10 mouse cellular contexts compared by ENCODE assay signal in the genomic region with DNA sequence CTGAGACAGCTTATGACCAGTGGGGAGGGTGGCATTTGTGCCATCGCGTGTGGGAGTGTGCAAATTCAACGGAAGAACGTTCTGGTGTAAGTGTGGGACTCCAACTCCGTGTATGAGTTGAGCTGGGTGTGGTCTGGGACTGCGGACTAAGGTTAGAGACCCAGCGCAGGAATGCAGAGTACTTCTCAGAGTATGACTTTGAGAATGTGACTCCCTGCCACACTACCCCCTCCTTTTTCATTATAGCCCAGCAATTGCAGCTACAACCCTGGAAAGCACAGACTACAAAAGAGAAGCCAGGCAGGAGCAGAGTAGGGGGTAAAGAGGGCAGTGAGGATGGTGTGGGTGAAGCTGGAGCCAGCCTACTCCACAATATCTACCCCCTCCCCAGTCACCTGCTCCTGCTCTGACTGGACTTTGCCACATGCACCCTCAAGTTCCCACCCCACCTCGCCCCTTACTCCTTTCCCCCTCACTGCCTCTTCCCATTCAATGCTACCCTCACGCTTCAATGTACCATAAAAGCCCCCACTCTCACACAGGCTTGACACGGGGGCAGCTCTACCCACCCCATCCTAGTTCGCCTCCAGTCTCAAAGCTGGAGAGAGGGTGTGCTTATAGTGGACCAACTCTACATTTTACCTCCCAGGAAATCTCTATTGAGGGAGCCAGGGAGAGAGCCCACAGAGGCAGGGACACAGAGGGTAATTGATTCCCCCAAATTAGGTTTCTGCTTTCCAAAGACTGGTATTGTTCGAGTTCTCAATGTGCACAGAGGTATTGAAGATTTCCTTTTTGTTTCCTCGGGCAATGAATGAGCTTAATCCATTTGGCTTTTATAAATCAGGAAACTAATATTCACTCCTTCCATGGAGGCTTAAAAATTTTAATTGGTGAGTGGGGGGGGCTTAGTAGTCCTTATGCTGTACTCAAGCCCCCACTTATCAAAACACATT. TPM values are rescaled to one million over a fixed set of nuclear protein-coding genes. Genes with fewer than 3 reads are reported as not detected.
DNase-seq lines count a peak whose midpoint lies in the region; ATAC-seq and TF ChIP-seq lines count a peak whose summit lies in the region.
"Had no signal": no experiment of that assay in that cellular context is flagged by ENCODE, and none has a peak within 500 bp of the region (broad histone marks: within the 10 kb centered on the region; RNA-seq: fewer than 3 reads in every experiment).

No protein-coding gene starts in this region.

- H3K4me2 ChIP-seq in heart, embryonic 15.5 days: peak overlapping the region; percentile 96
- H3K4me2 ChIP-seq in forebrain, postnatal 0 days (ENCODE audit: low read depth): peak overlapping the region; percentile 88
- peak overlapping the region; percentile 99 for H3K4me2 ChIP-seq in midbrain, embryonic 11.5 days

- no peak for TF ChIP-seq CTCF in brain, embryonic 14.5 days (IDR thresholded peaks at IDR 0.05; ENCODE audit: borderline replicate concordance, extremely low read depth, insufficient read depth, insufficient read length)
- TF ChIP-seq CTCF in forebrain, postnatal 0 days (IDR thresholded peaks at IDR 0.05; ENCODE audit: low read depth): no peak

- H3K9me3 ChIP-seq in heart, embryonic 15.5 days (replicated peaks): no peaks in the 10 kb centered on the region
- no peaks in the 10 kb centered on the region for H3K9me3 ChIP-seq in forebrain, postnatal 0 days (ENCODE audit: low read length)
- H3K9me3 ChIP-seq in midbrain, embryonic 11.5 days (ENCODE audit: control insufficient read depth, low read length): no peaks in the 10 kb centered on the region

- no peak overlapping the region for H3K9ac ChIP-seq in heart, embryonic 15.5 days
- H3K9ac ChIP-seq in forebrain, postnatal 0 days: peak overlapping the region; percentile 78
- peak overlapping the region; percentile 93 for H3K9ac ChIP-seq in midbrain, embryonic 11.5 days (ENCODE audit: low read length)

- no peak for TF ChIP-seq POLR2A in brain, embryonic 14.5 days (IDR thresholded peaks at IDR 0.05; ENCODE audit: borderline replicate concordance, extremely low read depth, insufficient read depth, insufficient read length, poor library complexity, severe bottlenecking)

- peak overlapping the region; percentile 62 for H3K4me3 ChIP-seq in heart, embryonic 15.5 days
- peak overlapping the region; percentile 64 for H3K4me3 ChIP-seq in forebrain, postnatal 0 days (ENCODE audit: low read depth, low read length)
- H3K4me3 ChIP-seq in midbrain, embryonic 11.5 days (ENCODE audit: low read depth, low read length): peak overlapping the region; percentile 75

- H3K36me3 ChIP-seq in heart, embryonic 15.5 days: no peaks in the 10 kb centered on the region
- H3K36me3 ChIP-seq in forebrain, postnatal 0 days (ENCODE audit: insufficient read depth): no peaks in the 10 kb centered on the region
- no peaks in the 10 kb centered on the region for H3K36me3 ChIP-seq in midbrain, embryonic 11.5 days (ENCODE audit: control insufficient read depth, insufficient read depth, low read length)

- WGBS in heart, embryonic 15.5 days: 30% methylated on average over 13 of the region's 13 CpGs
- 3% methylated on average over 13 of the region's 13 CpGs for WGBS in forebrain, postnatal 0 days
- WGBS in midbrain, embryonic 11.5 days: 9% methylated on average over 13 of the region's 13 CpGs

- peaks cover 14% of the 10 kb centered on the region for H3K4me1 ChIP-seq in heart, embryonic 15.5 days (replicated peaks)
- peaks cover 6% of the 10 kb centered on the region for H3K4me1 ChIP-seq in forebrain, postnatal 0 days (ENCODE audit: insufficient read depth)
- peaks cover 43% of the 10 kb centered on the region for H3K4me1 ChIP-seq in midbrain, embryonic 11.5 days (ENCODE audit: control insufficient read depth, insufficient read depth, low read length)

- no peak for DNase-seq in heart, postnatal 4 days
- peak; percentile 91 for DNase-seq in brain, embryonic 14.5 days (ENCODE audit: low read depth)
- DNase-seq in forebrain, postnatal 0 days: no peak
- DNase-seq in midbrain, embryonic 11.5 days (ENCODE audit: low spot score, missing footprints): no peak
- no peak for DNase-seq in urinary bladder, postnatal 4 days (ENCODE audit: low spot score in 2 of 2)
- DNase-seq in adipocyte (ENCODE audit: low spot score): no peak

- no peak overlapping the region for H3K27ac ChIP-seq in heart, embryonic 15.5 days
- peak overlapping the region; percentile 88; the same call in 1 of the 2 replicates for H3K27ac ChIP-seq in forebrain, postnatal 0 days (ENCODE audit: low read depth, low read length)
- H3K27ac ChIP-seq in midbrain, embryonic 11.5 days (ENCODE audit: low read depth, low read length): peak overlapping the region; percentile 57

- no peak for ATAC-seq in heart, embryonic 15.5 days (replicated peaks; ENCODE audit: insufficient number of reproducible peaks, insufficient read depth, low FRiP score, low read depth)
- ATAC-seq in forebrain, postnatal 0 days: peak; percentile 6
- peak; percentile 43 for ATAC-seq in midbrain, embryonic 11.5 days (ENCODE audit: low FRiP score)
- no peak for ATAC-seq in inflammation-experienced regulatory T-cells, adult 6 months

- H3K27me3 ChIP-seq in heart, embryonic 15.5 days: peaks cover 63% of the 10 kb centered on the region
- H3K27me3 ChIP-seq in forebrain, postnatal 0 days (ENCODE audit: insufficient read depth, low read length): no peaks in the 10 kb centered on the region
- H3K27me3 ChIP-seq in midbrain, embryonic 11.5 days (ENCODE audit: control insufficient read depth, insufficient read depth, low read length): peaks cover 5% of the 10 kb centered on the region

RNA-seq across cellular contexts. Expression of gene Lmo1, which starts 0.9 kb away (rescaled TPM):
- 2.4 and 4.3 TPM in 2 replicates for polyA plus RNA-seq in heart, embryonic 15.5 days (2015; fragmentation: Nextera tagmentation; extraction: Ambion mirVana)
- 1 to 10 TPM; 1.4 TPM for total RNA-seq in heart, postnatal 4 days (2021)
- polyA plus RNA-seq in brain, embryonic 14.5 days (2012; rRNA removed): 131 and 176 TPM in 2 replicates
- total RNA-seq in forebrain, postnatal 0 days (2014; rRNA removed): 59.4 and 75.5 TPM in 2 replicates
- polyA plus RNA-seq in forebrain, postnatal 0 days (2015; fragmentation: Nextera tagmentation; extraction: Ambion mirVana): 84.0 and 86.5 TPM in 2 replicates
- polyA plus RNA-seq in midbrain, embryonic 11.5 days (2014; fragmentation: Nextera tagmentation; extraction: Ambion mirVana): 117 and 124 TPM in 2 replicates
- not detected for polyA plus RNA-seq in inflammation-experienced regulatory T-cells, adult 6 months (2017; shearing (Covaris generic))
- total RNA-seq: liver, adult 2 months; MEL had no signal
- polyA plus RNA-seq: liver, adult 2 months had no signal

Comparison
In these comparisons a context has a peak if more than half of its experiments do, and no peak if none do; other contexts are left out.
1. ATAC-seq: peak in forebrain, postnatal 0 days (single experiment) and midbrain, embryonic 11.5 days (single experiment); none in heart, embryonic 15.5 days (single experiment) and inflammation-experienced regulatory T-cells, adult 6 months (single experiment).
2. RNA of gene Lmo1, which starts 0.9 kb away (polyA plus RNA-seq): 131 to 176 TPM in brain, embryonic 14.5 days, 117 to 124 TPM in midbrain, embryonic 11.5 days and 84.0 to 86.5 TPM in forebrain, postnatal 0 days; 2.4 to 4.3 TPM in heart, embryonic 15.5 days and not detected in inflammation-experienced regulatory T-cells, adult 6 months; every median in the first group is over 10 times any median in the second.
3. Peak in every context shown above with its lines, with median percentiles within 50 percentile points of each other: H3K4me2 ChIP-seq and H3K4me3 ChIP-seq.